Mouse (Mus musculus) common myeloid progenitor, adult 5-6 weeks (primary cell): Measurements from ENCODE around the gene Kcnq4. TPM values are rescaled to one million over a fixed set of nuclear protein-coding genes. Genes with fewer than 3 reads are reported as not detected.

Experiments
- total RNA-seq: library from RNA; stranded (forward); fragments of 200-1000, 187-1606 nt; gene quantifications from 2 replicates; pipeline ENCODE4 v1.2.3, GENCODE M21; 2017

Kcnq4 gene
- total RNA-seq, 1 experiment from 2014 or later, result not detected

Other genes with a start within 250 kb of the Kcnq4 start
- gene Slfnl1, start 216.4 kb downstream of the Kcnq4 start, total RNA-seq, result 0.18 TPM in 1 of 2 replicates, not detected in the other
- gene Ctps, start 178.3 kb downstream of the Kcnq4 start, total RNA-seq, result 62.3 and 62.4 TPM in 2 replicates
- not detected in 2 replicates for gene Gm8439, start 159.9 kb downstream of the Kcnq4 start, total RNA-seq
- 3.4 and 5.3 TPM in 2 replicates for gene Cited4, start 82.0 kb downstream of the Kcnq4 start, total RNA-seq
- gene Nfyc, start 83.0 kb upstream of the Kcnq4 start, total RNA-seq, result 51.2 and 73.2 TPM in 2 replicates
- gene Rims3, start 106.2 kb upstream of the Kcnq4 start, total RNA-seq, result 0.05 and 0.19 TPM in 2 replicates
- 24.9 and 27.5 TPM in 2 replicates for gene Exo5, start 176.4 kb upstream of the Kcnq4 start, total RNA-seq
- 1.6 and 7.9 TPM in 2 replicates for gene Zfp69, start 203.1 kb upstream of the Kcnq4 start, total RNA-seq